Mouse (Mus musculus) liver, embryonic 14.5 days (tissue): Measurements from ENCODE around the gene Zfp366. TPM values are rescaled to one million over a fixed set of nuclear protein-coding genes. Genes with fewer than 3 reads are reported as not detected.

ENCODE experiments used
- ATAC-seq: fragments of 200-750 bp; cut with Nextera tagmentation; 2 replicates; pipeline ENCODE4 v1.8.0; 2017; ENCODE audit warnings: moderate number of reproducible peaks, mild to moderate bottlenecking, moderate library complexity; ENCODE audit not compliant: insufficient read depth
- DNase-seq, 3 experiments: peaks; one replicate each; pipeline ENCODE4 v3.0.0-alpha.2; 2012 to 2013; ENCODE audit warnings: low read depth in 3 of 3, low spot score in 3 of 3
- H3K27ac ChIP-seq: fragments of 300-500 bp; sonication (generic); 2 replicates; pipeline ENCODE4 v1.5.1; 2014; ENCODE audit warnings: moderate library complexity, mild to moderate bottlenecking, control low read depth, inconsistent platforms
- H3K27me3 ChIP-seq: fragments of 300-500 bp; sonication (generic); 2 replicates; pipeline ENCODE4 v1.6.1; 2014; ENCODE audit warnings: mild to moderate bottlenecking, low read length, moderate library complexity; ENCODE audit not compliant: control insufficient read depth, insufficient read depth
- H3K36me3 ChIP-seq: fragments of 300-500 bp; sonication (generic); replicated peaks from 2 replicates; pipeline ENCODE4 v1.6.1; 2014; ENCODE audit warnings: low read depth; ENCODE audit not compliant: control insufficient read depth, insufficient read depth
- H3K4me1 ChIP-seq, 2 experiments: fragments of 200-500 bp in 1 of 2; fragments of 300-500 bp in 1 of 2; sonication (generic) in 1 of 2; replicated peaks; 2 replicates each; pipeline ENCODE4 v1.6.1; 2012 to 2014; ENCODE audit warnings: antibody characterized with exemption in 1 of 2, inconsistent platforms in 1 of 2, low read length in 1 of 2; ENCODE audit not compliant: control insufficient read depth in 2 of 2, insufficient read depth in 2 of 2
- H3K4me2 ChIP-seq: fragments of 300-500 bp; sonication (generic); 2 replicates; pipeline ENCODE4 v1.6.1; 2014; ENCODE audit warnings: low read depth, mild to moderate bottlenecking, control low read depth, moderate library complexity
- H3K4me3 ChIP-seq, 2 experiments: fragments of 200-500 bp in 1 of 2; fragments of 300-500 bp in 1 of 2; sonication (generic) in 1 of 2; 2 replicates each; pipeline ENCODE4 v1.5.1; 2012 to 2014; ENCODE audit warnings: low read depth in 2 of 2, low read length in 2 of 2, mild to moderate bottlenecking in 2 of 2, control low read depth in 1 of 2, inconsistent platforms in 1 of 2, moderate library complexity in 1 of 2; ENCODE audit not compliant: insufficient read depth in 1 of 2
- H3K9ac ChIP-seq: fragments of 300-500 bp; sonication (generic); replicated peaks from 2 replicates; pipeline ENCODE4 v1.6.1; 2014; ENCODE audit warnings: mild to moderate bottlenecking, control low read depth, moderate library complexity
- H3K9me3 ChIP-seq: fragments of 300-500 bp; sonication (generic); 2 replicates; pipeline ENCODE4 v1.6.1; 2016; ENCODE audit warnings: low read length, mixed read lengths; ENCODE audit not compliant: control insufficient read depth
- CTCF ChIP-seq: IDR thresholded peaks from 2 replicates; pipeline ENCODE4 v1.5.1; 2016; ENCODE audit warnings: antibody characterized with exemption, low read depth, control low read depth
- EP300 ChIP-seq: IDR thresholded peaks from 2 replicates; pipeline ENCODE4 v1.6.1; 2016; ENCODE audit warnings: antibody characterized with exemption, low read depth
- whole genome bisulfite sequencing: fragments of 180-500 bp; shearing (Covaris S2); extraction: QIAGEN DNeasy Blood & Tissue Kit; methylation state at CpG from one replicate; pipeline ENCODE4 v1.1.7; 2014; ENCODE audit not compliant: insufficient replicate concordance; 5-methylcytosine and 5-hydroxymethylcytosine counted together
- polyA plus RNA-seq, 2 experiments: library from polyadenylated mRNA; depleted of rRNA in 1 of 2; stranded (reverse) in 1 of 2; unstranded in 1 of 2; fragments of >200 nt; fragmentation: Nextera tagmentation in 1 of 2; extraction: Ambion mirVana in 1 of 2; gene quantifications; 2 replicates each; pipeline versions ENCODE4 v1.2.1 to v1.2.3; 2012 to 2014

Gene Zfp366
- polyA plus RNA-seq, 2 experiments, result 0.28 to 0.46 TPM

DNA sequence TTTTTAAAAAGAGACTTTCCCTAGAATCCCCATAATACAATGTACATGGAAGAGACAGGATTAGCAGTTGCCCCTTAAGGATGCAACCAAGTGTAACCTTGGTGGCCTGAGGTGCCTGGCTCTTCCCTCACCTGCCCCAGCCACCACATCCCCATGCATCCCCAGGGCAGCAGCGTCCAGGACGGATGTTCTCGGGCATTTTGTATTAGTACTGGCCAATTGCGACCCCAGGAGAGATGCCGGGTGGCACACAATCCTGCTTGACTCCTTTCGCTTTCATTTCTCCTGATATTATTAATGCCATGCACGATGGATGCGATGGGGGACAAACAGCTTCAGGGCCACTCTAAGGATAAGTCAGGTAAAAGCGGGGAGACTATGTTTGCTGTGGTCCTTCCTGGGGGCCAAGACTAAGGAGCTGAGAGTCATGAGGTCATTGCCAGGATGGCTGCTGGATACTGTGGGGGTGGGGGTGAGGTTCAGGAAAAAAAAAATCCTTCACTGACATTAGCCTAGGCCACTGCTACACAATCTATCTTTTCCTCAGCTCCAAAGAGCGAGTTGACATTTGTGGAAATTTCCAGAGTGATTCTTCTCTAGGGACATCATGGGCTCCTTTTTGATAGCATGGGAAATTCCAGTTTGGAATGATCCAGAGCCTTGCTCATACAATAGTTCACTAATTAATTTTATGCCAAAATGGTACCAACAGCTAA is 1.7 kb downstream of the Zfp366 start:
- H3K4me2 ChIP-seq, result no peak overlapping the region

DNA sequence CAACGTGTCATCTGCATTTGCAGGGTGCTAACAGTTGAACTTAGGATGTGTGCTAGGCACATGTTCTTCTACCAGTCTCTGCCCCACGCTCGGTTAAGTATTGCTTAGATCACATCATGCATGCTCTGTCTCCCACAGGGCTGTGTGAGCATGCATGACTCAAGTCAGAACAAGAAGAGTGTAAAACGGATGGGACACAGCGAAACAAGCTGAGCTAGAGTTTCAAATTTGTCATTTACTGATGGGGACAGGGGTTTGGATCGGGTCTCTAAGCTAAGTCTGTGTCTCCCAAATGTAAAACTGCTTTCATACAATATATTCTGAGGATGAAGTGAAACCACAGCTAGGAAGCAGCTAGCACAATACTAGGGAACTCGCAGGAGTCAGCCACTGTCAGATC is 2.2 kb downstream of the Zfp366 start:
- no peaks in the 10 kb centered on the region for H3K4me1 ChIP-seq
- no peaks in the 10 kb centered on the region for H3K9me3 ChIP-seq
- H3K27me3 ChIP-seq, result no peaks in the 10 kb centered on the region
- no peak overlapping the region for H3K4me2 ChIP-seq
- H3K9ac ChIP-seq, result no peak overlapping the region
- ATAC-seq (no peak), DNase-seq (no peak)
- no peak for TF ChIP-seq EP300
- TF ChIP-seq CTCF, result no peak
- no peaks in the 10 kb centered on the region for H3K36me3 ChIP-seq
- no peak overlapping the region for H3K27ac ChIP-seq
- 65% methylated on average over 7 of the region's 7 CpGs for WGBS
- no peak overlapping the region for H3K4me3 ChIP-seq

More for the DNA sequence above, 1.7 kb downstream of the Zfp366 start:
- ATAC-seq, result no peak
- 67% methylated on average over 10 of the region's 10 CpGs for WGBS
- Histone ChIP-seq H3K4me1 (no peaks in the 10 kb centered on the region), H3K27ac (no peak overlapping the region), H3K9me3 (no peaks in the 10 kb centered on the region), H3K9ac (no peak overlapping the region), H3K4me3 (no peak overlapping the region), H3K27me3 (no peaks in the 10 kb centered on the region), H3K36me3 (no peaks in the 10 kb centered on the region)
- TF ChIP-seq EP300 (no peak), CTCF (no peak)
- DNase-seq, result no peak

DNA sequence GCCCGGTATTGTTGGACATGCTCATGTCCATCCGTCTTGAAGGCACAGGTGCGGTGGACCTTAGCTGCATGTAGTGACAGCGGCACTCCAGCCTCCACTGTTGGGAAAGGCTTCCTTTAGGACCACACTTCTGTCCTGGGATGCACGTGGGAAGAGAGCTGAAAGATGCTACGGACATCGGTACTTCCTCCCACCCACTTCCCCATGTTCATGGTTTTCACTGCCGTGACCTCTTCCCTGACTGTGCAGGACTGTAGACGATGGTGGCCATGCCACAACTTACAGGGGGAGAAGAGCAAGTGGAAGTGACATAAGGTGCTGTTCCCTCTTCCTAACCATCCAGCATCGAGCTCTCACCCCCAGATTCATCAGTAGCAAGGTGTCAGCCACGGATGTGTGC is 2.8 kb downstream of the Zfp366 start:
- H3K4me2 ChIP-seq, result no peak overlapping the region
- no peak overlapping the region for H3K4me3 ChIP-seq
- no peaks in the 10 kb centered on the region for H3K4me1 ChIP-seq
- no peak overlapping the region for H3K9ac ChIP-seq
- H3K36me3 ChIP-seq, result no peaks in the 10 kb centered on the region
- H3K9me3 ChIP-seq, result no peaks in the 10 kb centered on the region
- no peak overlapping the region for H3K27ac ChIP-seq
- DNase-seq, result no peak
- H3K27me3 ChIP-seq, result no peaks in the 10 kb centered on the region
- no peak for ATAC-seq
- 57% methylated on average over 11 of the region's 11 CpGs for WGBS
- TF ChIP-seq CTCF (no peak), EP300 (no peak)

DNA sequence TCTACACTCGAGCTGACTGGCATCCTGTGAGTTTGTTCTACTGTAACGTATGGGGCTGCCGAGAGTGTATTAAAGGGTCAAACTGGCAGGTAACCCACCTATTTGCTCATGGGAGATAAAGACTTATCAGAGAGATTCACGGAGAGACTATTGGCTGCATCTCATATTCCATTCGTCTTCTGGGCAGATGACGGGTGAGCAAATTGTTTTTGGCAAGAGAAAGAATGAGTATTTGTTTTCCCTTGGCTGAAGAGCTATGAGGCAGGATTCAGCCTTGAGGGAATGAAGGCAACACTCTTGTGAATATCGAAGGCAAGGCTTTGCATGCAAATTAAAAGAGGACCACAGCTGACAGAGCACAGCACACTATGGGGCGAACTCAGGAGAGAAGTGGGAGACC is 4.0 kb downstream of the Zfp366 start:
- no peaks in the 10 kb centered on the region for H3K27me3 ChIP-seq
- no peak overlapping the region for H3K9ac ChIP-seq
- H3K4me3 ChIP-seq, result no peak overlapping the region
- no peaks in the 10 kb centered on the region for H3K9me3 ChIP-seq
- ATAC-seq (no peak), DNase-seq (no peak)
- H3K27ac ChIP-seq, result no peak overlapping the region
- H3K4me2 ChIP-seq, result no peak overlapping the region
- no peak for TF ChIP-seq EP300
- TF ChIP-seq CTCF, result no peak
- no peaks in the 10 kb centered on the region for H3K36me3 ChIP-seq
- 58% methylated on average over 8 of the region's 8 CpGs for WGBS
- H3K4me1 ChIP-seq, result no peaks in the 10 kb centered on the region

DNA sequence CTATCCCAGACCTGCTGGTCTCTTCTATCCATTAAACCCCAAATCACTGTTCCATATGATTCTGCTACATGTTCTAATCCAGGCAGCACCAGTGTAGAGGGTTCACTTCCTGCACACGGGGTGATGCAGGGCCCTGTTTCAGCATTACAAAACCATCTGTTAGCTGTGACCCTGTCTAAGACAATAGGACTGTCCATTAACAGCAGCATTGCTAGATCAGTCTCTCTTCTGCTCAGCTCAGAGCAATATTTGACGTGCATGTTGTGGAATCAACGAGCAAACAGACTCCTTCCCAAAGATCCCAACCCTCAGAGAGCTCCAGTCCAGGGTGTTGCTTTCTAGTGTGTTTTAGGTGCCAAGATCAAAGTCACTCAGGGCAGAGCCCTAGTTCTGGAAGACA is 5.0 kb downstream of the Zfp366 start:
- H3K4me3 ChIP-seq, result no peak overlapping the region
- no peak overlapping the region for H3K27ac ChIP-seq
- 55% methylated on average over 3 of the region's 3 CpGs for WGBS
- ATAC-seq (no peak), DNase-seq (no peak)
- no peak overlapping the region for H3K9ac ChIP-seq
- no peaks in the 10 kb centered on the region for H3K27me3 ChIP-seq
- no peaks in the 10 kb centered on the region for H3K36me3 ChIP-seq
- no peaks in the 10 kb centered on the region for H3K4me1 ChIP-seq
- no peak overlapping the region for H3K4me2 ChIP-seq
- no peak for TF ChIP-seq EP300
- TF ChIP-seq CTCF, result no peak
- H3K9me3 ChIP-seq, result no peaks in the 10 kb centered on the region
